15 mouse cellular contexts compared by ENCODE assay signal in genomic region chr10:62036815-62037214, GRCm38 (mm10). TPM values are rescaled to one million over a fixed set of nuclear protein-coding genes. Genes with fewer than 3 reads are reported as not detected.
"Had no signal": no experiment of that assay in that cellular context is flagged by ENCODE, and none has a peak within 500 bp of the region (broad histone marks: within the 10 kb centered on the region; RNA-seq: fewer than 3 reads in every experiment).

No protein-coding gene starts in this region.

- H3K4me2 ChIP-seq: lung, embryonic 14.5 days; midbrain, embryonic 11.5 days; midbrain, embryonic 13.5 days; midbrain, embryonic 15.5 days; neural tube, embryonic 12.5 days; stomach, embryonic 15.5 days had no signal

- H3K4me3 ChIP-seq: megakaryocyte, embryonic 14.5 days; midbrain, embryonic 13.5 days; midbrain, embryonic 15.5 days; neural tube, embryonic 12.5 days; stomach, embryonic 15.5 days had no signal

- H3K9me3 ChIP-seq: midbrain, embryonic 15.5 days; stomach, embryonic 15.5 days had no signal

- H3K36me3 ChIP-seq: midbrain, embryonic 13.5 days; midbrain, embryonic 15.5 days; neural tube, embryonic 12.5 days; stomach, embryonic 15.5 days had no signal

- H3K4me1 ChIP-seq: megakaryocyte, embryonic 14.5 days; midbrain, embryonic 13.5 days; midbrain, embryonic 15.5 days; neural tube, embryonic 12.5 days; stomach, embryonic 15.5 days had no signal

- ATAC-seq: midbrain, embryonic 13.5 days; midbrain, embryonic 15.5 days had no signal

- H3K27ac ChIP-seq: midbrain, embryonic 13.5 days; midbrain, embryonic 15.5 days; neural tube, embryonic 12.5 days; stomach, embryonic 15.5 days; stomach, postnatal 0 days had no signal

- H3K9ac ChIP-seq: lung, embryonic 14.5 days; midbrain, embryonic 13.5 days; midbrain, embryonic 15.5 days; neural tube, embryonic 12.5 days; stomach, embryonic 15.5 days had no signal

- H3K27me3 ChIP-seq: midbrain, embryonic 13.5 days; midbrain, embryonic 15.5 days; neural tube, embryonic 12.5 days; stomach, embryonic 15.5 days had no signal

- DNase-seq: lung, embryonic 14.5 days; lung, postnatal 4 days; right cerebral cortex, postnatal 14 days; thymus, adult 2 months; thymus, postnatal 25 days; thymus, postnatal 4 days had no signal

RNA-seq across cellular contexts. Expression of gene Col13a1, which starts 57.9 kb away (rescaled TPM):
- total RNA-seq: monocyte, adult 5-6 weeks; neutrophil, adult 5-6 weeks had no signal
